Mouse (Mus musculus) Patski (cell line): ENCODE measurements at regions not wholly inside any gene's neighbourhood (a gene's known extent, or its start where the extent isn't known, plus 50 kb on each side); places are given as distances from the start of the nearest gene placed in this dataset.

Experiments
- ATAC-seq: fragments of 100-300 bp; one replicate; pipeline ENCODE4 v1.8.0; 2021
- CTCF ChIA-PET: fragments of 350-600 bp; sonication (Branson Sonifier 250); formaldehyde crosslinking; loops from one replicate; lab custom pipeline; 2022; ENCODE audit warnings: inconsistent platforms; lab: Charles Lee
- POLR2A ChIA-PET: fragments of 350-600 bp; sonication (Branson Sonifier 250); formaldehyde crosslinking; loops from one replicate; lab custom pipeline; 2022; ENCODE audit warnings: antibody characterized with exemption, inconsistent platforms; lab: Charles Lee
- DNase-seq: peaks from one replicate; pipeline ENCODE4 v3.0.0-alpha.2; 2011; ENCODE audit warnings: low read depth, low spot score
- H3K27me3 ChIP-seq: fragments of 371-371 bp; one replicate; pipeline ENCODE4 v1.5.1; 2021
- CTCF ChIP-seq: fragments of 100-300 bp; IDR thresholded peaks from one replicate; pipeline ENCODE4 v1.5.1; 2021
- in situ Hi-C: fragments of 300-500 bp; cut with MboI; formaldehyde crosslinking; loops from 3 replicates; pipeline ENCODE4 v1.11.1; 2018; ENCODE audit warnings: low pct_unique_long_range_greater_than_20kb, mixed read lengths

- ChIA-PET POLR2A (no interaction called here), CTCF (no interaction called here)
- TF ChIP-seq CTCF, result no peak
- H3K27me3 ChIP-seq, result no peaks in the 10 kb centered on the region
- in situ Hi-C loops, result no loop called here
- DNase-seq (no peak), ATAC-seq (no peak)
Measured at GRCm38 (mm10) chr11:92967288-92967687, 130.5 kb upstream of the Car10 start.

- no peak for TF ChIP-seq CTCF
- POLR2A ChIA-PET, result no interaction called here
- CTCF ChIA-PET, result no interaction called here
- no peak for DNase-seq
- H3K27me3 ChIP-seq, result no peaks in the 10 kb centered on the region
- in situ Hi-C loops, result no loop called here
- no peak for ATAC-seq
Measured at GRCm38 (mm10) chr11:92999603-93000002, 98.2 kb upstream of the Car10 start.

- ChIA-PET POLR2A (no interaction called here), CTCF (interaction anchor here (1.3 kb wide), 1 partner anchor 9 kb away, joined by 4 read pairs; no protein-coding TSS in a partner anchor)
- TF ChIP-seq CTCF, result no peak
- no peak for DNase-seq
- H3K27me3 ChIP-seq, result no peaks in the 10 kb centered on the region
- in situ Hi-C loops, result no loop called here
- ATAC-seq, result no peak
Measured at GRCm38 (mm10) chr11:93005991-93006390, 91.8 kb upstream of the Car10 start.

GRCm38 (mm10) chr11:93025981-93026380 lies 71.8 kb upstream of the Car10 start:
- in situ Hi-C loops, result no loop called here
- DNase-seq (no peak), ATAC-seq (no peak)
- CTCF ChIA-PET, result no interaction called here
- no peak for TF ChIP-seq CTCF
- POLR2A ChIA-PET, result no interaction called here
- H3K27me3 ChIP-seq, result peaks cover 4% of the 10 kb centered on the region

- no peak for ATAC-seq
- CTCF ChIA-PET, result no interaction called here
- no peak for TF ChIP-seq CTCF
Measured at GRCm38 (mm10) chr11:93035509-93035908, 62.3 kb upstream of the Car10 start.

GRCm38 (mm10) chr11:93037846-93038245 lies 60.0 kb upstream of the Car10 start:
- DNase-seq (no peak), ATAC-seq (no peak)
- in situ Hi-C loops, result no loop called here
- H3K27me3 ChIP-seq, result no peaks in the 10 kb centered on the region
- ChIA-PET POLR2A (no interaction called here), CTCF (no interaction called here)
- no peak for TF ChIP-seq CTCF

More at GRCm38 (mm10) chr11:93035509-93035908, 62.3 kb upstream of the Car10 start:
- POLR2A ChIA-PET, result no interaction called here
- in situ Hi-C loops, result no loop called here
- no peak for DNase-seq
- no peaks in the 10 kb centered on the region for H3K27me3 ChIP-seq

- POLR2A ChIA-PET, result no interaction called here
- TF ChIP-seq CTCF, result no peak
- H3K27me3 ChIP-seq, result no peaks in the 10 kb centered on the region
- DNase-seq (no peak), ATAC-seq (no peak)
- in situ Hi-C loops, result no loop called here
- CTCF ChIA-PET, result no interaction called here
Measured at GRCm38 (mm10) chr11:93039325-93039724, 58.5 kb upstream of the Car10 start.

GRCm38 (mm10) chr11:93040816-93041215 lies 57.0 kb upstream of the Car10 start:
- TF ChIP-seq CTCF, result no peak
- in situ Hi-C loops, result no loop called here
- ATAC-seq, result no peak
- POLR2A ChIA-PET, result no interaction called here
- no peak for DNase-seq
- CTCF ChIA-PET, result no interaction called here
- H3K27me3 ChIP-seq, result no peaks in the 10 kb centered on the region

- in situ Hi-C loops, result no loop called here
- TF ChIP-seq CTCF, result no peak
- POLR2A ChIA-PET, result no interaction called here
- no peak for ATAC-seq
- CTCF ChIA-PET, result no interaction called here
- DNase-seq, result no peak
- no peaks in the 10 kb centered on the region for H3K27me3 ChIP-seq
Measured at GRCm38 (mm10) chr11:93044998-93045397, 52.8 kb upstream of the Car10 start.
